Mouse (Mus musculus) MEL-GATA-1-ER (cell line): ENCODE measurements around the gene Sik3.
"Not testable (repeated sequence)": the region's sequence is repeated elsewhere in the genome, so short reads cannot be mapped to it uniquely, and the experiment has no call there.

ENCODE experiments used
- DNase-seq: peaks from one replicate; pipeline ENCODE4 v3.0.0-alpha.2; 2012; ENCODE audit warnings: low read depth; ENCODE audit errors: extremely low read depth

Sik3 gene

DNA sequence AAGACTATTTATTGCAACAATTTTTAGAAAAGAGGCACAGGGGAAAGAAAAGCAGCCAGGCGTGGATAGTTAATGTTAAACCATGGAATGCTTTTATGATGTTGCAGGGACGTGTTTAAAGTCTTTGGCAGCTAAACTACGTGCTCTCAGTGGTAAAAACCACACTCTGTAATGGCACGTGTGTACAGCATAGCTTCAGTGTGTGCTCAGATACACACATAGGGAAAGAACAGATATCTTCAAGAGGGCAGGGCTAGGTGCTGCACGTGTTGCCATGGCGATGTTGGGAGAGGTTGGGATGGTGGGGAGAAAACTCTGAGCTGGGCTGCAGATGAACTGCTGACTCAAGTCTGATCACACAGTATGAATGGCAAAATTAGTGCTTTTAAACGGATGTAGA is 90.5 kb downstream of the Sik3 start:
- no peak for DNase-seq

DNA sequence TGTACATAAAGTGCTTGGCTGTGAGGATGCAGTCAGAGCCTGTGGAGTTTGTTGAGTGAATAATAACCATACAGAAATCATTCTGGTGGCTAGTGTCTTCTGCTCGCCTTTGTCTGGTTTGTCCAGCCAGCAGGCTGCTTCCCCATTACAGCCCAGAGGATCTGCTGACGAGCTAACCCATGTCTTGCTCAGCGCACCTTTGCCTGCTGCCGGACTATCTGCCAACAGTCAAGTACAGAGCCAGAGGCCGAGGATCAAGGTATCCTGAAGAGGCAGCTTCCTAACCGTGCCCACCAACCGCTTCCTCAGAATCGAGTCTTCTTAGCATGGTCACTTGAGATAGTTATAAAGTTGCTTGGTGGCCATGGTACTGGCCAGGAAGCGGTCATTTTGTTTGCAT is 93.5 kb downstream of the Sik3 start:
- no peak for DNase-seq

DNA sequence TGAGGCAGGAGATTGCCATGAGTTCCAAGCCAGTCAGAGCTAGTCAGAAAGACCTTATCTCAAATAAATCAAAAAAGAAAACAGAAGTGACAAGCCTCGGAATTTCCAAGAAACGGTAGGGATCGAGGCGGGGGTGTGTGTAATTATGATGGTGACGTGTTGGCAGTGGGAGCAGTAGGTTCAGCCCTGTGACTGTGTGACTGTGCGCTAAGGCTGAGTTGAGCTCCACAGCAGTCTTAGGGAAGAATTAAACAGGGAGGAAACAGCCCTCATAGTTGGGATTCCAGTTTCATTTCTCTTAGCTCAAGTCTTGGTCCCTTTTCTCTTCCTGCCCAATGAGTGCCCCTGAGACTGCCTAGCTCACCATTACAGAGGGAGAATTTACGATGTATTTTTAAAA is 98.0 kb downstream of the Sik3 start:
- no peak for DNase-seq

DNA sequence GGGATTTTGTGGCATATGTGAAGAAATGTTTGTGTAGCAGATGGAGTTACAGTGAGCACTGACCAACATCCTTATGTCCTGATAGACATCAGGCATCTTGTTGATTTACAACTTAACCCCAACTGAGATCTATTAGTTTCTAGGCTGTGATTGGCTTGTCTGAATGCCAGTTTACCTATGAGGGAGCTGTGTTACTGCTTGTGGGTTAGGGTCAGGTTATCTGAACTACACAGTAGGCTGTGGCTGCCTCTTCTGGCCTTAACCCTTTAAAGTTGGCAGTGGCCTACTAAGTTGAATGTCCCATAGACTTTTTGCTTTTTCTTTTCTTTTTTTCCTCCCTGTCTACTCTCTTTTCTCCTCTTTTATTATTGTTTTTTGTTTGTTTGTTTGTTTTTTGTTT is 98.7 kb downstream of the Sik3 start:
- no peak for DNase-seq

DNA sequence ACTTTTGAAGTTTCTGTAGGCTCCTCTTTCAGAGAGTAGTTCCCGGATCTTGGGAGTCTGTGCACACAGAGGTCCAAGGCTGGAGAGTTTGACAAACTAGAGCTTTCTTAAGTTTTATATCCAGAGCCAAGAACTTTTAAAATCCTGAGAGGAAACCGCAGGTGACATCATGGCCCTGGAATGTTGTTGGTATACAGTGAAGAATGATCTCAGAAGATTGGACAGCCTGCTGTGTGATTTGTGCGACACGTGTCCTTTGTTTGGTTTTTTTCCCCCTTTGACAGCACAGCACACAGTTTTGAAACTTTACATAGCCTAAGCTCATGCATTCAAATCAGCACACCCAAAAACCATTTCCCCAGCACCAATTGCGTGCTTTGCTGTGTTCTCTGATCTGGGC is 99.6 kb downstream of the Sik3 start:
- DNase-seq, result no peak

DNA sequence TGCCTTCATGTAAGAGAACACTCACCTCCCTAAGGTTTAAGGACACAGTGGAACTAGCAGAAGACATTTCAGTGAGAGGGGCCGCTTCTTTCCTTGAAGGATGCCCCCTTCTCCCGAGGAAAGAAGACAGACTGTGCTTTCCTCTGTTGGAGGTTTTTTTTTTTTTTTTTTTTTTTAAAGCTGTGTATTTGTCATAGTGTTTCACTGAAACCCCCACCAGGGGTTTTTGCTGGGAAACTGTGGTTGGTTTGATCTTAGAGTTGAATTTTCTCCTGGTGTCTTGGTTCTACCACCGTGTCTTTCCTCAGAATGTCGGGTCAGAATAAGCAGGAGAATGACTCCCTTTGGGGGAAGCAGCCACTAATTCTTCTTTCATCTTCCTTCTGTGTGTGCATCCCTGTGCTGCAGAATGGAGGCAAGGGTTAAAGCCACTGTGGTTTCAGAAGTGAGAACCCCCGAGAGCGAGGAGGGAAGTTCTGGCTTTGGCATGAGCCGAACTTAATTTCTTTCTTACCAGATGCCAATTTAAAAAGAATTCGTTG is 106.3 kb downstream of the Sik3 start:
- DNase-seq, result no peak

DNA sequence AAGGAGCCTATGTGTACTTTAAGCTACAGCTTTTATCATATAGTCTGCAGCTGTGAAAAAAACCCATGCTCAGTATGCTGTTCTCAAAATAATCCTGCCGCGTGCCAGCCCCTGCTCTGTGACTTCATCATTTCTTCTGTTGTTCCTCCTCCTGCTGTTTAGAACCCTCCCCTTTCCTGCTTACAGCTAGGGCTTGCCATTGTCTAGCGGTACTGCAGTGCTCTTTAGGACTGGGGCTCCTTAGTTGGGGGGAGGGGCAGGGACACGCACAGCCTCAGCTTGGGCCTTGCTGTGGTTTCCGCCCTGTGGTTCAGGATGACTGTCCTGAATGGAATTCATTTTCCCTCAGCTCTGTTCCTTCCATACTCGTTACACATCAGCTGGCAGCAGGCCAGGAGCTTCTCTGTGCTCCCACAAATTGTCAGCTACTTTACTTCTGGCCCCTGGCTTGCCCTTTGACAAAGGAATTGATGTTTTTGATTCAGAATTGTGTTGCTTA is 107.4 kb downstream of the Sik3 start:
- DNase-seq, result peak; percentile 71

DNA sequence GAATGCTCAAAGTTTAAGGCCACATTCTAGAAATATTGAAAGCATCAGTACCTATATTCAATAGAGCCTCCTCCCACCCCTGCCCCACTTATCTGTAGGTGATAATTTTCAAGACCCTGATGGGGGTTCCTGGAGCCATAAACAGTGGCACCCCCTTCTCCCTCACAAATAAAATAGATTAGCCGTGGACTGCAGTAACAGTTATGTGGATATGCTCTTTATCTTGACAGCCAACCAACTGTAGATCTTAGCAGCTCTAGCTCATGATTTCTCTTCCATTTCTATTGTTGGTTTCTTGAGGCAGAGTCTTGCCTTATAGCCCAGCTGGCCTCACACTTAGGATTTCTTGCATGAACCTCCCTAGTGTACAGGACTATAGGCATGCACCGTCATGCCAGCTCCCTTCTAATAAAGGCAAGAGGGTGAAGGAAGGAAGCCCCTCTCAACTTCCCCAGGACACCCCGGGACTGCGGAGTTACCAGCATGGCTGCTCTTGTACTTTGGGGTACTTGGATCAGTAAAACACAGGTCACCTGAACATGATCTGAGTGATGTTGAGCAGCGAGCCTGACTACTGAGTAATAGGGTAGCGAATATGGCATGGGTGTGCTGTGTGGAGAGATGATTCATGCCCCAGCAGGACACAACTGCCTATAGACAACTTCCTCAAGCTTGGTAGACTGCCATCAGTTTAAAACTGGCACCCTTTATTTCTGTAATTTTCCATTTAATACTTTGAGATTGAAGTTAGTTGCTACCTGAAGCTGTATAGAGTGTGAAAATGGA is 108.0 kb downstream of the Sik3 start:
- no peak for DNase-seq

DNA sequence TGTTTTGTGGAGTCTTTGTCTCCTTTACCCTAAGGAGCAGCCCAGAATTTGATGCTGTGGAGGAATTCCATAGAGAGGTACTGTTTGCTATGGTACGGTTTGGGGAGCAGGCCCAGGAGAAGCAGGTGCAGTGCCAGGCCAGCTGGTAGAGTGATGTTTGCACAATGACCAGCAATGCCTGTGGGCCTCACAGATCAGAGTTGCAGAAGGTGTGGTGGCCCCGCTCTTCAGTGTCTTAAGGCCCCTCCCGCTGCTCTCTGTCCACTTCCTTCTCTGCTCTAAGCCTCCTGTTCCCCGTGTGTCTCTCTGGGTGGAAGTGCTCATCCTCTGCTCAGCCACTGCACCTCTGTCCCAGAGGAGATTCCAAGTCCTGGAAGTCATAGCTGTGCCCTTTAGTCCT is 108.9 kb downstream of the Sik3 start:
- DNase-seq, result no peak

DNA sequence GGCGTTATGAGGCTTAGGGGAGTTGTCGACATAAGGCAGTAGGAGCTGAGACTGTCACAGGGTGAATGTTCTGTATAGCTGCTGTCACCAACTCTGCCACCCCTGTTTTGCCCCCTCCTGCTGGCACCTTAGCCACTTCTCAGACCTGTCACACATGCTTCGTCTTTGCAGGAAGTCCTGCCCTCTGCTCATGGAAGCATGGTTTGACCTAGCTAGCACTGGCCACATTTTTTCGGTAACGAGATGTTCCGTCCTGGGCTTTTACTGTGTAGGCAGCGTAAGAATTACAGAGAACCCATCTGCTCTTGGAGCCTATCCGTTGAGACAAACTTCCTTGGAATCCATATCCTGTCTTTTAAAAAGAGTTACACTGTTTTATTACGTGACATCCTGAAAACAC is 110.1 kb downstream of the Sik3 start:
- DNase-seq, result no peak

DNA sequence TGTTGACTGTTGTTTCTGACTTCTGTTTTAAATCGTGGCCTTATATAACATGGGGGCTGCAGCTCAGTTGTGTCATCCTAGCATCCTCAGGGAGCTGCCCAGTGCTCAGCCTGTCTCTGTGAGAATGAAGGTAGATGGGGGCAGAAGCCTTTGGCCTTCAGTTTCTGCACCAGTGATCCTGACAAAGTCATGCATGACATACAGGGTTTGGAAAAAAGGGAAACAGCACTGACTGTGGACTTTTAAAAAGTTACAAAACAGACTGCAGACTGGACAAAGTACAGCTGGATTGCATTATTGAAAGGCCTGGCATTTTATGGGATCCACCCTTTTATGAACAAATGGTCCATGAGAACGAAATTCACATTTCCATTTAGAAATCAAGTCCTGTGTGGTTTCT is 113.7 kb downstream of the Sik3 start:
- no peak for DNase-seq

DNA sequence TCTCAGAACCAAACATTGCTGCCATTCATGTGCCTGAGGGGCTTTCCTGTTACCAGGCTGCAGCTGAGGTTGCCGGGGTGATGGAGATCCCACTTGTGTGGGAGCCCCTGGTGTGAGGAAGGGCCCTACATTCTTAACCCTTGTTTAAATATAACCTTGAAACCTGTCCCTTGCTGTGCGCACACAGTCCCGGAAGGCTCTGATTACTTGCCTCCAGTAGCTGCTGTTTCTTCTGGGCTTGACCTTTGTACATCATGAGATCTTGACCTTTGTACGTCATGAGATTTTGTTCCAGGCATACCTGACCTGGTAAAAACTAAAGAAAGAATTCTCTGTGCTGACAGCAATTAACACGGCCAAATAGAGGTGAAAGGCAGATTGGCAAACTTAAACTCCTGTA is 114.7 kb downstream of the Sik3 start:
- DNase-seq, result no peak

DNA sequence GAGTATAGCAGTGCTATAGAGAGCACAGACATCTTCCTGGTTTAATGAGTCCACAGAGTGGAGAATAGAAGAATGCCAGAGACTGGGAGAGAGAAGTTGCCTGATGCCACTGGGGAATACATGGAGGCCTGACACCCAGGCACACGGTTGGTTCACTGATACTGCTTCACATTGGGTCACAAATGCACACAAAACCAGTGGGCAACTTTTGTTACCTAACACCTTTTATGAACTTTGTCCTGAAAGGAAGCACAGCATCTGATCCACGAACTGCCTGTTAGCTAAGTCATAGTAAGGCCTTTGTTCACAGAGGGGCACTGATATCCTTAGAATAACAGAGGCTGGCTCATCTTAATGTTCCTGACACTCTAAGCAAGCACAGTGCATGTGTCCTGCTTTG is 116.6 kb downstream of the Sik3 start:
- no peak for DNase-seq

DNA sequence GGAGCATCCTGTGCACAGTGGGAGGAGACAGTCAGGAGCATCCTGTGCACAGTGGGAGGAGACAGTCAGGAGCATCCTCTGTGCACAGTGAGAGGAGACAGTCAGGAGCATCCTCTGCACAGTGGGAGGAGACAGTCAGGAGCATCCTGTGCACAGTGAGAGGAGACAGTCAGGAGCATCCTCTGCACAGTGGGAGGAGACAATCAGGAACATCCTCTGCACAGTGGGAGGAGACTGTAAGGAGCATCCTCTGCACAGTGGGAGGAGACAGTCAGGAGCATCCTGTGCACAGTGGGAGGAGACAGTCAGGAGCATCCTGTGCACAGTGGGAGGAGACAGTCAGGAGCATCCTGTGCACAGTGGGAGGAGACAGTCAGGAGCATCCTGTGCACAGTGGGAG is 120.2 kb downstream of the Sik3 start:
- DNase-seq, result not testable (repeated sequence)

DNA sequence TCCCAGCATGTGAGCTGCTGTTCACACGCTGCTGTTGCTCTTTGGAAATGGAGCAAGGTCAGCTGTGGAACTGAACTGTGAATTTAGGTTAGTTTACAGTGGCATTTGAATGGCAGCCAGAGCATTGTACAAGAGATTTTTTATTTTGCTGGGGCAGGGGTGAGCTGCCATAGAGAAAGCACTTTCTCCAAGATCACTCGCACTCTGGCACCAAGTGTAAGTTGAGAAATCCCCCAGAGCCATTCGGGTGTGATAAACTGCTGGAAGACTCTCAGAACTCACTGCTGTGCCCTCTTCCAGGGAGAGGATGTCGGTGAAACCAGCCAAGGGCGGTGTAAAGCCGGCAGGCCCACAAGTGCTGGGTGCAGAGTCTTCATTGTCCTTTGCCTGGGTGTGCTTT is 126.2 kb downstream of the Sik3 start:
- DNase-seq, result no peak

DNA sequence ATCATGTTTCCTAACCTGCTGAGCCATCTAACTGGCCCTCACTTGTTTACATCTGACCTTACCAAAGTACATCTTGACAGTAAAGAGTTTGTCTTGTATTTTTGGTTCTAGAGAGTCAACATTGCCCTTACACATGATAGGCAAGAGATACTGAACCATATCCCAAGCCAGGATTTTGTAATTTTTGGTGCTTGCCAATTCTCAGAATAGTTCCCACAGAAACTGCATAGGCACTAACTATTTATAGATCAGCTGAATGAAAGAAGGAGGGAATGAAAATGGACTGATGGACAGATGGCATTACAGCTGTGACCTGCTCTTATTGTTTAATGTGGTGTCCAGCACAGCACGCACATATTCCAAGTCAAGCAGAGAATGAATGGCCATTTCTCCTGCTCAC is 128.2 kb downstream of the Sik3 start:
- no peak for DNase-seq

DNA sequence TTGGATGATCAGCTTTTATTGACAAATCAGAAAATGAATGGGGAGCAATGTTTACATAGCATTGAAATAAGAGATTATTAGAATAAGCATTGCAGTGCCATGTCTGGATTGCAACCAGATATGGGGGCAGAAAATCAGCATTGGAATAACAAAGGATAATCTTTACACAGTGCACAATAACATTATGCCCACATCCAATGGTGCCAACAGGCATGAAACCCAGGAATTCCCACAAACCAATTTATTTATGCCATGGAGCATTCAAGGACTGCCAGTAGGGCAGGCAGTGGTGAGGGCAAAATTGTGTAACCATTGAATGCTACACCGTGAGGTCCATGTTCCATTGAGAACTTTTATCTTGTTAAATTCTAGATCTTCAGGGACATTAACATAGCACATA is 129.4 kb downstream of the Sik3 start:
- DNase-seq, result no peak

DNA sequence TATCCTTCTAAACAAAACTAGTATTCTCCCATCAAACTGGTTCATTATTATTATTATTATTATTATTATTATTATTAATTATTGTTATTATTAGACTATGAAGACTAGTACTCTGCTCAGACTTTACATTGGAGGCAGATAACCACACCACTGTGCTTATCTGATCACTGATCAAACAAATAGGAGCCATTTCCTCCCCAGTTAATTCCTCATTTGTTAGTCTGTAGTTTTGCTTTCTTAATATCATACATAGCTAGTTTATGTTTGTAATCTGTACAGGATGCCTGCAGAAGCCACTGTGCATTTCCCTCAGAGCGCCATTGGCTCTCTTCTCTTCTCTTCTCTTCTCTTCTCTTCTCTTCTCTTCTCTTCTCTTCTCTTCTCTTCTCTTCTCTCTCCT is 129.9 kb downstream of the Sik3 start:
- DNase-seq, result no peak

DNA sequence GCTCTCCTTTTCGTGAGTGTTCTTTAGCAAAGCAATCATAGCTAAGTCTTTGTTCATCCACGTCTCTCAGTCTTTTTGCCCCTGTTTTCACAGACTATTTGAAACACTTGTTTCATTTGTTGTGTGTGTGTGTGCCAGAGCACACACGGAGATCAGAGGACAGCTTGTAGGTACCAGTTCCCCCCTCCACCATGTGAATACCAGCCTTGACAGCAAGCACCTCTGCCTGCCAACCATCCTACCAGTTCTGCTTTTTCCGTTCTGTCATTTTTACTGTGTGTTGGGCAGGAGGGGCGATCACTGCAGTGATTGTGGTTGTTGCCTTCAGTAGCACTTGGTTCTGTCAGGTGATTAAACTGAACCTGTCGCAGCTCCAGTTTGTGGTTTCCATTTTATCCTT is 132.4 kb downstream of the Sik3 start:
- DNase-seq, result no peak

DNA sequence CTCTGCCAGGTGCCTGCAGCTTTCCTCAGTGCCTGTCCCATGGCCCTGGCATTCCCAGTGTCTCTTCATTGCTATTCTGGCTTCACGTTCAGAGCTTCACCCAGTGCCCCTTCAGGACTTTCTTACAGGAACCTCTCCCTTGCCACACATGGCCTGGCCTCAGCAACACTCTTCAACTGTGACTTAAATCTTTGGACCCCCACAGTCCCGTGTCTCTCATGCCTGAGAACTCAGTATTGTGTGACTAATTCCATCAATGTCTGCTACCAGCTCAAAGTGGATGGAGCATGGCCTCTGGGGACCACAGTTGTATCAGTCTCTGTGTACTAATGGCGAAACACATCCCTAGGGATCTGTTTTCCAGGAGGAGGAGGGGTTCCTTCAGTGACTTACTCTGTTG is 133.8 kb downstream of the Sik3 start:
- no peak for DNase-seq

DNA sequence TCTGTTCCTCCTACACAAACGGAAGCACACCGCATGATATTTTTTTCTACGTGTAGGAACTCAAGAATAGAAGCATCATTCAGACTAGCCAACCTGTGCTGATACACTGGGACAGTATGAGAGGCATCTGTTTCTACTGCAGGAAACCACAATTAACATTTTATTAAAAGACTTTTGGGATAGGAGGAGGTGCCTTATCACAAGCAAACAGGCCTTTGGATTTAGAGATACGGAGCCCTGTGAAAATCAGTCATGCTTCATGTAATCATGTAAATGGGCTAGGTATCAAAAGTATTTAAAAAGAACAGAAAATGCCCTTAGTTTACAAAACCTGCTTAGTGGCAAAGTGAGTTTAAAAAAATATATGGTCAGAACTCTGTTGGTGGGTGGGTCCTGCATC is 136.1 kb downstream of the Sik3 start:
- peak; percentile 69 for DNase-seq

DNA sequence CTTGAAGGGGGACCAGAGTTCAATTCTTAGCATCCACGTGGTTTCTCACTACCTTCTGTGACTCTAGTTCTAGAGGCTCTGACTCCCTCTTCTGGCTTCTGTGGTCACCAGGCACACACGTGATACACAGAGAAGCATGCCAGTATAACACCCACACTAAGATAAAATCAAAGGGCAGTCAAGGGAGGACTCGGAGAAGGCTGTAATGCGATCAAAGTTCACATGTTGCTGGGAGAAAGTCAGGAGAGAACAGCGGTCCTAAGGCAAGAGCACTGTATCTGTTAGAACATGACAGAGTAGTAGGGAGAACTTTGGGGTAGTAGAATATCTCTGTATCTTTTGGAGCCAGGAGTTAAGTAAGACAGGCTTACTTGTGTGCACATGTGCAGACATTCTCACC is 136.8 kb downstream of the Sik3 start:
- peak; percentile 16 for DNase-seq

DNA sequence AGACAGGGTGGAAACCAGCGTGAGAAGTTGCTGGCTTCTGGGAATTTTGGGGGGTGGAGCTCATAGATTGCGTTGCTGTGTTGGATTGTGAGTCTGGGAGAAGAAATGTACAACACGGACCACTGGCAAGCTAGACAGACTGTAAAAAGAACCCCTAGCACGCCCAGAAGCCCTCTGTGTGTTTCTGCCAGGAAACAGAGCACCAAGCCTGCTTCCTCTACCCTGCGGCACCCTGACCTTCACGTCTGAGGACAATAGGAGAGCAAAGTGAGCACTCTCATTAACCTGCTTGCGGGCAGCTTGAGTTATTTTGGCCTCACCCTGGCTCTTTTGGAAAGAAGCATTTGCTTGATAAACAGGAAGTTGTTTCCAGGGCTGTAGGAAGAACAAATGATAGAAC is 137.5 kb downstream of the Sik3 start:
- DNase-seq, result no peak
